Mouse (Mus musculus) erythroblast, adult 5-6 weeks (primary cell): ENCODE data around the gene Pm20d2. TPM values are rescaled to one million over a fixed set of nuclear protein-coding genes. Genes with fewer than 3 reads are reported as not detected.

Experiments used
- ATAC-seq: replicated peaks from 2 replicates; pipeline ENCODE4 v1.8.0; 2016; ENCODE audit warnings: moderate number of reproducible peaks, mild to moderate bottlenecking, moderate TSS enrichment, inconsistent platforms; ENCODE audit not compliant: poor library complexity, low FRiP score, severe bottlenecking
- total RNA-seq, 2 experiments: library from RNA; stranded (forward) in 1 of 2; stranded (reverse) in 1 of 2; fragments of 150-400 nt in 1 of 2; fragments of 200-764, 138-1000 nt in 1 of 2; gene quantifications; 2 replicates each; pipeline versions ENCODE4 v1.2.3 to v1.2.4; 2015 to 2017; ENCODE audit warnings: low replicate concordance in 2 of 2

The Pm20d2 gene
- total RNA-seq, 2 experiments from 2014 or later, result not detected

DNA sequence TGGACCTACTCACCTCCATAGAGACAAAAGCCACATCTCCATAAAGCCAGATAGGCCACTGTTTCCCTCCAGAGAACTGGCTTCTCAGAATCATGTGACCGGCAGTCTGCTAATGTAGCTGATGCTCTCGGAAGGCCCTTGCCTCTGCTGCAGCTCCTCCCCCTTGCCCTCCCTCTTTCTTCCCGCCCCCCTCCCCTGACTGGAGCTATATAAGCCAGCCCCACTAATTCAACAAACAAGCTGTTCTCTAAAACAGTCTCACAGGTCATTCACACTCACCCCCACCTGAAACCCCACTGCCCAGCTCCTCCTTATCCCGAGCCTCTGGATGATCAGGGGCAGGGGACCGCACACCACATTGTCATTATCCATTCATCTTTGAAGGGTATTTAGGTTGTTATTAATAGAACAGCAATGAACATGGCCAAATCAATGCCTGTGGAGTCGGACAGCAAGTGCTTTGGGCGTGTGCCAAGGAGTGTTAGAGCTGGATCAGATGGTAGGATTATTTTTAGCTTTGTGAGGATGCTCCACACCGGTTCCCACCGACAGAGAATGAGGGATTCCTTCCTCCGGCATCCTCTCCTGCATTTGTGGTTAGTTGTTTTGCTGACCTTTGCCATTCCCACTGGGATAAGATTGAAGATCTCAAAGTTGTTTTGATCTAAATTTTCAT, 64.0 kb downstream of the Pm20d2 start:
- ATAC-seq, result no peak

DNA sequence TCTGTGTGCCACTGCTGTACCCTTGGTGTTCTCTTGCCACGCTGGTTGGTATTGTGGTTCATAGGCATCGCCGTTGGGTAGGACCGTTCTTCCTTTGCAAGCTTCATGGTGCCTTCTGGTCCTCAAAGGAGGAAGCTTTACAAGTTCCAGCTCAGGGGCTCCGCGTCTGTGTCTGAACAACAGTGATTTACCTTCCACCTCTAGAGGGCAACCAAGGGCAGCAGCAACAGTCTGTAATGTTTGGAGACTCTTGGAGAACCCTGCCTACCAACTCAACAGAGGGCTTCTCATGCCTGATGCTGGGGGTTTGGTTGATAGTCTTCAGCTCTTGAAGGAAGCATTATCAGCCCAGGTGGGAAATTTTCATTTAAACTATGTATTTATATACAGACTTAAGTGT, 65.0 kb downstream of the Pm20d2 start:
- 0 out of 2 replicates have a peak, but pooled peaks have one; percentile 39 for ATAC-seq

Other genes starting within 250 kb of the Pm20d2 start
- 0.77 TPM in 1 of 2 replicates, not detected in the other for gene Ankrd6, start 238.9 kb downstream of the Pm20d2 start, total RNA-seq (2015; ENCODE audit: low replicate concordance)
- gene Ankrd6, start 238.9 kb downstream of the Pm20d2 start, total RNA-seq (2017; ENCODE audit: low replicate concordance), result 0.42 and 0.77 TPM in 2 replicates
- 3.8 and 7.1 TPM in 2 replicates for gene Rragd, start 206.7 kb downstream of the Pm20d2 start, total RNA-seq (2015; ENCODE audit: low replicate concordance)
- gene Rragd, start 206.7 kb downstream of the Pm20d2 start, total RNA-seq (2017; ENCODE audit: low replicate concordance), result 10.0 and 19.5 TPM in 2 replicates
- 18.6 and 23.4 TPM in 2 replicates for gene Ube2j1, start 158.3 kb downstream of the Pm20d2 start, total RNA-seq (2015; ENCODE audit: low replicate concordance)
- 15.5 and 28.6 TPM in 2 replicates for gene Ube2j1, start 158.3 kb downstream of the Pm20d2 start, total RNA-seq (2017; ENCODE audit: low replicate concordance)
- gene Gabrr2, start 126.7 kb downstream of the Pm20d2 start, total RNA-seq (2015; ENCODE audit: low replicate concordance), result not detected in 2 replicates
- 1.5 TPM in 1 of 2 replicates, not detected in the other for gene Gabrr2, start 126.7 kb downstream of the Pm20d2 start, total RNA-seq (2017; ENCODE audit: low replicate concordance)
- not detected in 2 replicates for gene Gabrr1, start 57.2 kb downstream of the Pm20d2 start, total RNA-seq (2015; ENCODE audit: low replicate concordance)
- gene Gabrr1, start 57.2 kb downstream of the Pm20d2 start, total RNA-seq (2017; ENCODE audit: low replicate concordance), result not detected in 2 replicates
- not detected in 2 replicates for gene Srsf12, start 19.3 kb upstream of the Pm20d2 start, total RNA-seq (2015; ENCODE audit: low replicate concordance)
- gene Srsf12, start 19.3 kb upstream of the Pm20d2 start, total RNA-seq (2017; ENCODE audit: low replicate concordance), result 0.09 and 0.14 TPM in 2 replicates
- 234 and 244 TPM in 2 replicates for gene Pnrc1, start 100.4 kb upstream of the Pm20d2 start, total RNA-seq (2015; ENCODE audit: low replicate concordance)
- gene Pnrc1, start 100.4 kb upstream of the Pm20d2 start, total RNA-seq (2017; ENCODE audit: low replicate concordance), result 215 and 244 TPM in 2 replicates
- 55.8 and 61.3 TPM in 2 replicates for gene Rngtt, start 120.6 kb upstream of the Pm20d2 start, total RNA-seq (2015; ENCODE audit: low replicate concordance)
- 109 and 206 TPM in 2 replicates for gene Rngtt, start 120.6 kb upstream of the Pm20d2 start, total RNA-seq (2017; ENCODE audit: low replicate concordance)